Mouse (Mus musculus) forebrain, embryonic 15.5 days (tissue): ENCODE results near the gene Ttc9c. TPM values are rescaled to one million over a fixed set of nuclear protein-coding genes. Genes with fewer than 3 reads are reported as not detected.
A peak's percentile ranks its signal among the peaks of the same experiment; 100 is the strongest.
"Not testable (repeated sequence)": the region's sequence is repeated elsewhere in the genome, so short reads cannot be mapped to it uniquely, and the experiment has no call there.

Experiments
- ATAC-seq: fragments of 200-750 bp; cut with Nextera tagmentation; replicated peaks from 2 replicates; pipeline ENCODE4 v1.8.0; 2017; ENCODE audit warnings: mild to moderate bottlenecking, moderate TSS enrichment, moderate library complexity
- H3K27ac ChIP-seq: fragments of 300-500 bp; sonication (generic); replicated peaks from 2 replicates; pipeline ENCODE4 v1.5.1; 2015; ENCODE audit warnings: mild to moderate bottlenecking, inconsistent platforms
- H3K27me3 ChIP-seq: fragments of 300-500 bp; sonication (generic); 2 replicates; pipeline ENCODE4 v1.6.1; 2015; ENCODE audit warnings: inconsistent platforms
- H3K36me3 ChIP-seq: fragments of 300-500 bp; sonication (generic); 2 replicates; pipeline ENCODE4 v1.6.1; 2015; ENCODE audit warnings: mild to moderate bottlenecking, inconsistent platforms
- H3K4me1 ChIP-seq: fragments of 300-500 bp; sonication (generic); 2 replicates; pipeline ENCODE4 v1.6.1; 2015; ENCODE audit warnings: inconsistent platforms
- H3K4me2 ChIP-seq: fragments of 300-500 bp; sonication (generic); replicated peaks from 2 replicates; pipeline ENCODE4 v1.6.1; 2015; ENCODE audit warnings: mild to moderate bottlenecking, inconsistent platforms
- H3K4me3 ChIP-seq: fragments of 300-500 bp; sonication (generic); 2 replicates; pipeline ENCODE4 v1.5.1; 2015; ENCODE audit warnings: mild to moderate bottlenecking, inconsistent platforms
- H3K9ac ChIP-seq: fragments of 300-500 bp; sonication (generic); replicated peaks from 2 replicates; pipeline ENCODE4 v1.6.1; 2015; ENCODE audit warnings: mild to moderate bottlenecking, inconsistent platforms
- H3K9me3 ChIP-seq: fragments of 300-500 bp; sonication (generic); 2 replicates; pipeline ENCODE4 v1.6.1; 2016; ENCODE audit warnings: inconsistent platforms
- WGBS: fragments of 180-500 bp; shearing (Covaris S2); methylation state at CpG from one replicate; pipeline ENCODE4 v1.1.7; 2015; ENCODE audit warnings: mixed read lengths; 5-methylcytosine and 5-hydroxymethylcytosine counted together
- polyA plus RNA-seq: library from polyadenylated mRNA; unstranded; fragments of >200 nt; fragmentation: Nextera tagmentation; extraction: Ambion mirVana; gene quantifications from 2 replicates; pipeline ENCODE4 v1.2.1, GENCODE M21; 2015

Gene Ttc9c
- polyA plus RNA-seq, 1 experiment from 2014 or later: 72.7 TPM

- H3K4me3 ChIP-seq: peak overlapping the region; percentile 60
- peaks cover 18% of the 10 kb centered on the region for H3K36me3 ChIP-seq
- peak overlapping the region; percentile 71 for H3K4me2 ChIP-seq
- H3K27ac ChIP-seq: peak overlapping the region; percentile 98
- H3K9ac ChIP-seq: peak overlapping the region; percentile 75
- ATAC-seq: peak; percentile 32
- H3K9me3 ChIP-seq: no peaks in the 10 kb centered on the region
- 13% methylated on average over 29 of the region's 29 CpGs for WGBS
- H3K27me3 ChIP-seq: no peaks in the 10 kb centered on the region
- H3K4me1 ChIP-seq: peaks cover 25% of the 10 kb centered on the region
These were observed 21.0 kb upstream of the Ttc9c start for GRCm38 (mm10) chr19:8839908-8840791.

GRCm38 (mm10) chr19:8839103-8839907, 20.2 kb upstream of the Ttc9c start, which contains the start of gene Gng3:
Gng3 (minus strand) TSS chr19:8839194.
- peak within 1 kb of the TSS; percentile 98 for H3K27ac ChIP-seq
- ATAC-seq: peak; percentile 85
- H3K36me3 ChIP-seq: peaks cover 26% of the 10 kb centered on the region
- H3K4me2 ChIP-seq: peak within 1 kb of the TSS; percentile 71
- 27% methylated on average over 11 of the region's 11 CpGs for WGBS
- peak within 1 kb of the TSS; percentile 60 for H3K4me3 ChIP-seq
- H3K27me3 ChIP-seq: no peaks in the 10 kb centered on the region
- H3K4me1 ChIP-seq: peaks cover 25% of the 10 kb centered on the region
- peak within 1 kb of the TSS; percentile 75 for H3K9ac ChIP-seq
- no peaks in the 10 kb centered on the region for H3K9me3 ChIP-seq

DNA sequence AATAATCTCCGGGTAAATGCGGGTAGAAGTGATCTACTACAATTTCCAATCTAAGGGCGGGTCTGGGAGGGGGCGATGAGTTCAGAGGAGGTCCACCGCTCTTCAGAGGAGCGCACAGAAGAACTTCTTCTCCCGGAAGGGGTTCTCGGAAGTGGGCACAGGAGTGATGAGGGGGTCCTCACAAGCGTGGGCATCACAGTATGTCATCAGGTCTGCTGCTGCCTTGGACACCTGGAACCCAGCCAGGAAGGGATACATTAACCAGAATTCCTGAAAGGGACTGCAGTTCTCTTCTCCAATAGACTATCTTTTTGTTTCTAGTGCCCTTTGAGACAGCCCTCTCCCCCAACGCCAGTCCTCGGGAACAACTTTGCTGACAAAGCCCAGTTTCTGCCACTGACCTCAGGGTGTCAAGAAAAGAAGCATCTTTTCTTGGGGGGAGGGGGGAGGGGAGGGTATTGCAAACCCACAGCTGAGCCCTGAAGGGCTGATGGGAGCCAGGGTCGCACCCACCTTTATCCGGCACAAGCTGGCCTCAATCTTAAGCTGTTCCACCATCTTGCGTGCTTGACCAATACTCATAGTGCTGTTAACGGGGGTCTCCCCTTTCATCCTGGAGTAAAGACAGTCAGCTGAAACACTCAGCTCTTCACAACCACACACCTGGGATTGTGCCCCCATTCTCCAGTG, 19.1 kb upstream of the Ttc9c start:
- Histone ChIP-seq H3K9ac (peak overlapping the region; percentile 75), H3K4me3 (peak overlapping the region; percentile 60), H3K4me2 (peak overlapping the region; percentile 71), H3K27me3 (no peaks in the 10 kb centered on the region), H3K9me3 (no peaks in the 10 kb centered on the region), H3K4me1 (peaks cover 25% of the 10 kb centered on the region), H3K36me3 (peaks cover 37% of the 10 kb centered on the region), H3K27ac (peak overlapping the region; percentile 98)
- peak; percentile 5; the same call in 1 of the 2 replicates for ATAC-seq
- 8% methylated on average over 15 of the region's 15 CpGs for WGBS

GRCm38 (mm10) chr19:8837251-8837791, 18.2 kb upstream of the Ttc9c start, which contains the start of gene Bscl2:
Bscl2 (plus strand) TSS chr19:8837467.
- under 1% methylated on average over 38 of the region's 38 CpGs for WGBS
- Histone ChIP-seq H3K9me3 (no peaks in the 10 kb centered on the region), H3K27me3 (no peaks in the 10 kb centered on the region), H3K4me2 (peak within 1 kb of the TSS; percentile 71), H3K4me1 (peaks cover 25% of the 10 kb centered on the region), H3K9ac (peak within 1 kb of the TSS; percentile 75), H3K27ac (peak within 1 kb of the TSS; percentile 98), H3K4me3 (peak within 1 kb of the TSS; percentile 60), H3K36me3 (peaks cover 40% of the 10 kb centered on the region)
- peak; percentile 71 for ATAC-seq

GRCm38 (mm10) chr19:8836327-8836726, 17.2 kb upstream of the Ttc9c start:
- H3K4me2 ChIP-seq: peak overlapping the region; percentile 71; the same call in 1 of the 2 replicates

DNA sequence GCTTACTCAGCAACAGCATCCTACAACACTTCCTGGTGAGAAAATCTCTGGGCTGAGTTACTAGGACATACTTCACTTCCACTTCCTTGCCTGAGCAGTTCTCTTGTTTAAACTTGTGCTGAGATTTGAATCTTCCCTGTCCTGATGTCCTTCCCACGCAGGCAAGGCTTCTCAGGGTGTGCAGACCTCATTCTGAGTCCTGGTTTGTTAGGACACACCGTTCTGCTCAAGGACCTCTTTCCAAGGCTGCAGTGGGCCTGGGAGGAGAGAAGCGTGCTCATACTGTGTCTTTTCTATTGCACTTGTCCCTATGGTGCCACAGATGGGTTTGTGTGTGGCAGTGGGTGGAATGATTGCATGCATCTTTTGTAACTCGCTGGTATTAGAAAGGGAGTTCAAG, 13.8 kb upstream of the Ttc9c start:
- Histone ChIP-seq H3K36me3 (peaks cover 78% of the 10 kb centered on the region), H3K27me3 (no peaks in the 10 kb centered on the region), H3K4me2 (no peak overlapping the region), H3K27ac (no peak overlapping the region), H3K9me3 (no peaks in the 10 kb centered on the region), H3K4me3 (no peak overlapping the region), H3K9ac (no peak overlapping the region), H3K4me1 (no peaks in the 10 kb centered on the region)
- no peak for ATAC-seq
- WGBS: 88% methylated on average over 4 of the region's 4 CpGs

More at GRCm38 (mm10) chr19:8836327-8836726, 17.2 kb upstream of the Ttc9c start:
- H3K27ac ChIP-seq: peak overlapping the region; percentile 98; the same call in 1 of the 2 replicates
- ATAC-seq, H3K9ac ChIP-seq, H3K9me3 ChIP-seq, H3K27me3 ChIP-seq, H3K4me3 ChIP-seq: not testable (repeated sequence)
- peaks cover 44% of the 10 kb centered on the region for H3K36me3 ChIP-seq
- whole genome bisulfite sequencing: 97% methylated on average over 10 of the region's 10 CpGs
- H3K4me1 ChIP-seq: peaks cover 23% of the 10 kb centered on the region

DNA sequence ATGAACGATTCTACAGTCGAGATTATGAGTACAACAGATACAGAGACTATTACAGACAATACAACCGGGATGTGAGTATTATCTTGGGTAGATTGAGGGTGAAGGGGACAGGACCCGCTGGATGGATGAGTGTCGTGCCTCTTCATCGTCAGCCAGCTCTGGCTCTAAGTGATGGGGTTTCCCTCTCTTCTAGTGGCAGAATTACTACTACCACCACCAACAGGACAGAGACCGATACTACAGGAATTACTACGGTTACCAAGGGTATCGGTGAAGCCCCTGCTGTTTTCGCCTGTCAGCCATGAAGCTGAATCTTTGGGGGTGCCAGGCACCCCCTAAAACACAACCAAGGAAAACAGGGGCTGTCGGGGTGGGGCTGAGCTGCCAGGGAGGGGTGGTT, 12.1 kb upstream of the Ttc9c start:
- H3K9me3 ChIP-seq: no peaks in the 10 kb centered on the region
- no peak overlapping the region for H3K9ac ChIP-seq
- H3K36me3 ChIP-seq: peaks cover 94% of the 10 kb centered on the region
- H3K27me3 ChIP-seq: no peaks in the 10 kb centered on the region
- WGBS: 75% methylated on average over 11 of the region's 11 CpGs
- ATAC-seq: no peak
- no peak overlapping the region for H3K4me2 ChIP-seq
- no peak overlapping the region; the same call in 1 of the 2 replicates for H3K27ac ChIP-seq
- no peaks in the 10 kb centered on the region for H3K4me1 ChIP-seq
- H3K4me3 ChIP-seq: no peak overlapping the region

DNA sequence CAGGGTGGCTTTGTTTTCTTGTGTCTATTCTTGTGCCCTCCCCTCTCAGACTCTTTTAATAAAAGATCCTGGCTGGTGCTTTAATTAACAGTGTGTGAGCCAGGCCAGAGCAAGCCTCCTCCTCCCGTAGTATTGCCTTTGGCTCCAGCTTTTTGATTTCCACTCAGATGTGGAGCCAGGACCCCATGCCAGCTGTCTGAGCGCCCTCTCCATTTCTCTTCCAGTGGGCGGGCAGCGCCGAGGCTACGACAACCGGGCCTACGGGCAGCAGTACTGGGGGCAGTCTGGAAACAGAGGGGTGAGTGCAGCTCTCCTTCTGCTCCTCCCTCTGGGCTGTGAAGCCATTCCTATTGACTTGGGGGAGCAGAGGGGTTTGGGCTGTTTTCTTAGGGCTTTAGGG, 11.5 kb upstream of the Ttc9c start:
- H3K9ac ChIP-seq: no peak overlapping the region
- no peak overlapping the region for H3K4me2 ChIP-seq
- 0 out of 2 replicates have a peak overlapping the region, but pooled peaks have one; percentile 17 for H3K27ac ChIP-seq
- no peaks in the 10 kb centered on the region for H3K4me1 ChIP-seq
- H3K9me3 ChIP-seq: no peaks in the 10 kb centered on the region
- WGBS: 80% methylated on average over 8 of the region's 8 CpGs
- no peaks in the 10 kb centered on the region for H3K27me3 ChIP-seq
- peaks cover 94% of the 10 kb centered on the region for H3K36me3 ChIP-seq
- 0 out of 2 replicates have a peak, but pooled peaks have one; percentile 32 for ATAC-seq
- H3K4me3 ChIP-seq: no peak overlapping the region

DNA sequence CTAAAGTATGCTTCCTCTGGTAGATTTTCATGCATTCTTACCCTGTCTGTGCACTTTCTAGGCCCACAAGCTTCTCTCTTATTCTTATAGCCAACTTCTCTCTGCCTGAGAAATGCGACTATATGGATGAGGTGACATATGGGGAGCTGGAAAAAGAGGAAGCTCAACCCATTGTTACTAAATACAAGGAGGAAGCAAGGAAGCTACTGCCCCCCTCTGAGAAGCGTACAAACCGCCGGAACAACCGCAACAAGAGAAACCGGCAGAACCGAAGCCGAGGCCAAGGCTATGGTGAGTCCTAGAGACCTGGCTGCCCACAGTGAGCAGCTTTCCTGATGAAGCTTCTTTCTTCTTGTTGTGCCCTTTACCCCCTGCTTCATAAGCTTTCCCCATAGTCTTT, 10.5 kb upstream of the Ttc9c start, which contains the start of gene AC129217.1:
Gene AC129217.1 (plus strand): TSS at position 114 of the 400 bp plus-strand sequence.
- Histone ChIP-seq H3K9ac (no peak within 1 kb of the TSS), H3K4me3 (no peak within 1 kb of the TSS), H3K4me1 (no peaks in the 10 kb centered on the region), H3K9me3 (no peaks in the 10 kb centered on the region), H3K27ac (0 out of 2 replicates have a peak within 1 kb of the TSS, but pooled peaks have one; percentile 17), H3K27me3 (no peaks in the 10 kb centered on the region), H3K4me2 (no peak within 1 kb of the TSS), H3K36me3 (peaks cover 97% of the 10 kb centered on the region)
- no peak for ATAC-seq
- WGBS: 86% methylated on average over 8 of the region's 8 CpGs

DNA sequence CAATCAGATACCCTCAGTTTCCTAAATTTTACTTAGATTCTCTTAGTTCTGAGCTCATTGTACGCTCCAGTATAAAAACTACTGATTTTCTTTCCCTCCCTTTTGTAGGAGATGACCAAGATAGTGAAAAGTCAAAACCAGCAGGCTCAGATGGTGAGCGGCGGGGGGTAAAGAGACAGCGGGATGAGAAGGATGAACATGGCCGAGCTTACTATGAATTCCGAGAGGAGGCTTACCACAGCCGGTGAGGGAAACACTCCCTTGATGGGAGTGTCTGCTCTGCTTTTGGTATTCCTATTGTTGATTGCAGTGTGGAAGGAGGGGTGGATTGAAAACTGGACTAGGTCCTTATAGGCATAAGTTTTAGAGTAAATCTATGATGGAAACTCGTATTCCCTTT, 3.6 kb upstream of the Ttc9c start:
- peak overlapping the region; percentile 76 for H3K9ac ChIP-seq
- peaks cover 49% of the 10 kb centered on the region for H3K36me3 ChIP-seq
- H3K27ac ChIP-seq: no peak overlapping the region
- peak overlapping the region; percentile 89 for H3K4me2 ChIP-seq
- H3K27me3 ChIP-seq: no peaks in the 10 kb centered on the region
- no peaks in the 10 kb centered on the region for H3K9me3 ChIP-seq
- 69% methylated on average over 8 of the region's 8 CpGs for WGBS
- H3K4me1 ChIP-seq: peaks cover 34% of the 10 kb centered on the region
- peak overlapping the region; percentile 74 for H3K4me3 ChIP-seq
- ATAC-seq: no peak

DNA sequence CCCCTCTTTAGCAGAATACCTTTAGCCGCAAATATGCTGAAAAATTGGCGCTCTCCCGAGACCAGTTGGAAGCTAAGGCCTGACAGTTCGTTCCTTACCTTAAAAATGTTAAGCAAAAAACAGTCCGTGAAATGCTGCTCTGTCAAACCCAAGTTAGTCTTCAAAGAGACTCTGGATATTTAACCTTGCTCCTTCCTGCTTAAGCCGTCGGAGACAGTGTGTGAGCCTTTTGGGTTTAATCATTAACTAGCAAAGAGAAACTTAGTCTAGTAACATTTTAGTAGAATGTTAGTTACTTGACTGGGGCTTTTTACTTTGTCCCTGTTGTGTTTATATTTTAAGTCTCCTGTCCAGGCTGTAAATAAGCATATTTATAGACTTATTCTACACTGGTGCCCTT, 2.0 kb upstream of the Ttc9c start:
- Histone ChIP-seq H3K27me3 (no peaks in the 10 kb centered on the region), H3K9me3 (no peaks in the 10 kb centered on the region), H3K27ac (0 out of 2 replicates have a peak overlapping the region, but pooled peaks have one; percentile 98), H3K4me1 (peaks cover 49% of the 10 kb centered on the region), H3K4me2 (peak overlapping the region; percentile 89), H3K4me3 (peak overlapping the region; percentile 74), H3K36me3 (peaks cover 36% of the 10 kb centered on the region), H3K9ac (peak overlapping the region; percentile 76)
- no peak for ATAC-seq
- under 1% methylated on average over 7 of the region's 7 CpGs for WGBS
